Mouse (Mus musculus): ENCODE data around the gene Tmem259. TPM values are rescaled to one million over a fixed set of nuclear protein-coding genes. Genes with fewer than 3 reads are reported as not detected.

The Tmem259 gene
- total and polyA plus RNA-seq, 3 experiments: 62.0 to 150 TPM; not detected in 1

- no peak for DNase-seq (ENCODE audit: low read depth, low spot score)
- Histone ChIP-seq H3K36me3 (ENCODE audit: control insufficient read depth in 1 of 2, insufficient read depth in 2 of 2, low read length in 2 of 2) (no peaks in the 10 kb centered on the region), H3K4me1 (ENCODE audit: control insufficient read depth in 1 of 2, insufficient read depth in 2 of 2, low read length in 2 of 2) (0 out of 4 replicates have a peak, but pooled peaks cover 0 to 2% of the 10 kb centered on the region in 2 experiments), H3K9me3 (replicated peaks; ENCODE audit: insufficient read depth, low read length) (no peaks in the 10 kb centered on the region), H3K27ac (ENCODE audit: control insufficient read depth, low read depth, low read length) (no peak overlapping the region), H3K27me3 (ENCODE audit: control insufficient read depth in 1 of 2, insufficient read depth in 2 of 2, low read length in 2 of 2) (no peaks in the 10 kb centered on the region), H3K79me2 (ENCODE audit: control insufficient read depth, insufficient read depth, low read length, poor library complexity) (peaks cover 9% of the 10 kb centered on the region), H3K4me3 (ENCODE audit: control insufficient read depth in 1 of 2, insufficient read depth in 1 of 2, low read depth in 2 of 2, low read length in 2 of 2) (no peak overlapping the region), H3K9ac (ENCODE audit: control insufficient read depth, low read depth, low read length, poor library complexity, severe bottlenecking) (no peak overlapping the region)
- TF ChIP-seq SMC3 (IDR thresholded peaks at IDR 0.05; ENCODE audit: low read depth, low read length) (no peak), ZC3H11A (IDR thresholded peaks at IDR 0.05; ENCODE audit: low read depth, low read length) (no peak), USF1 (IDR thresholded peaks at IDR 0.05; ENCODE audit: low read depth, low read length) (no peak), BHLHE40 (IDR thresholded peaks at IDR 0.05; ENCODE audit: borderline replicate concordance, low read depth, low read length) (no peak), HCFC1 (IDR thresholded peaks at IDR 0.05; ENCODE audit: low read depth, low read length) (no peak), GABPA (IDR thresholded peaks at IDR 0.05; ENCODE audit: low read depth, low read length) (no peak), USF2 (IDR thresholded peaks at IDR 0.05; ENCODE audit: borderline replicate concordance in 1 of 2, insufficient read depth in 1 of 2, low read depth in 1 of 2, low read length in 2 of 2) (no peak), MAX (IDR thresholded peaks at IDR 0.05; ENCODE audit: low read length) (no peak), ZNF384 (IDR thresholded peaks at IDR 0.05; ENCODE audit: low read depth, low read length) (no peak), POLR2AphosphoS2 (IDR thresholded peaks at IDR 0.05; ENCODE audit: low read length) (no peak), POLR2A (IDR thresholded peaks at IDR 0.05; ENCODE audit: control insufficient read depth in 1 of 2, insufficient read depth in 1 of 2, low read depth in 1 of 2, low read length in 2 of 2, poor library complexity in 1 of 2) (no peak), RCOR1 (IDR thresholded peaks at IDR 0.05; ENCODE audit: low read depth, low read length) (no peak), TBP (IDR thresholded peaks at IDR 0.05; ENCODE audit: low read depth, low read length) (no peak)
Measured at GRCm38 (mm10) chr10:79930826-79931186, 53.3 kb downstream of the Tmem259 start.

- TF ChIP-seq ZC3H11A (IDR thresholded peaks at IDR 0.05; ENCODE audit: low read depth, low read length) (no peak), TBP (IDR thresholded peaks at IDR 0.05; ENCODE audit: low read depth, low read length) (no peak), SMC3 (IDR thresholded peaks at IDR 0.05; ENCODE audit: low read depth, low read length) (no peak), NELFE (IDR thresholded peaks at IDR 0.05; ENCODE audit: low read depth, low read length) (no peak), HCFC1 (IDR thresholded peaks at IDR 0.05; ENCODE audit: low read depth, low read length) (no peak), GABPA (IDR thresholded peaks at IDR 0.05; ENCODE audit: low read depth, low read length) (no peak), ZMIZ1 (IDR thresholded peaks at IDR 0.05; ENCODE audit: low read depth, low read length) (no peak), ZKSCAN1 (IDR thresholded peaks at IDR 0.05; ENCODE audit: low read depth, low read length) (no peak), BHLHE40 (IDR thresholded peaks at IDR 0.05; ENCODE audit: borderline replicate concordance, low read depth, low read length) (no peak), SIN3A (IDR thresholded peaks at IDR 0.05; ENCODE audit: low read length) (no peak)
- Histone ChIP-seq H3K27me3 (ENCODE audit: control insufficient read depth in 1 of 2, insufficient read depth in 2 of 2, low read length in 2 of 2) (no peaks in the 10 kb centered on the region), H3K9ac (ENCODE audit: control insufficient read depth, low read depth, low read length, poor library complexity, severe bottlenecking) (no peak overlapping the region), H3K9me3 (replicated peaks; ENCODE audit: insufficient read depth, low read length) (no peaks in the 10 kb centered on the region), H3K79me2 (ENCODE audit: control insufficient read depth, insufficient read depth, low read length, poor library complexity) (peaks cover 9% of the 10 kb centered on the region), H3K4me3 (ENCODE audit: control insufficient read depth in 1 of 2, insufficient read depth in 1 of 2, low read depth in 2 of 2, low read length in 2 of 2) (no peak overlapping the region), H3K36me3 (ENCODE audit: control insufficient read depth in 1 of 2, insufficient read depth in 2 of 2, low read length in 2 of 2) (no peaks in the 10 kb centered on the region; a peak in 1 of 4 replicates), H3K4me1 (ENCODE audit: control insufficient read depth in 1 of 2, insufficient read depth in 2 of 2, low read length in 2 of 2) (peaks cover 0 to 6% of the 10 kb centered on the region in 2 experiments; a peak in 1 of 4 replicates), H3K27ac (ENCODE audit: control insufficient read depth, low read depth, low read length) (no peak overlapping the region)
- no peak for DNase-seq (ENCODE audit: low read depth, low spot score)
Measured at GRCm38 (mm10) chr10:79929967-79930825, 53.9 kb downstream of the Tmem259 start.
